Mouse (Mus musculus) neural tube, embryonic 13.5 days (tissue): ENCODE measurements around the gene Il16. TPM values are rescaled to one million over a fixed set of nuclear protein-coding genes. Genes with fewer than 3 reads are reported as not detected.

Experiments used
- ATAC-seq: fragments of 200-750 bp; cut with Nextera tagmentation; 2 replicates; pipeline ENCODE4 v1.8.0; 2017; ENCODE audit warnings: low read depth, mild to moderate bottlenecking, moderate TSS enrichment, moderate library complexity
- H3K27ac ChIP-seq: fragments of 300-500 bp; sonication (generic); replicated peaks from 2 replicates; pipeline ENCODE4 v1.5.1; 2015; ENCODE audit warnings: moderate library complexity, mild to moderate bottlenecking, inconsistent platforms
- H3K27me3 ChIP-seq: fragments of 300-500 bp; sonication (generic); 2 replicates; pipeline ENCODE4 v1.6.1; 2015; ENCODE audit warnings: mild to moderate bottlenecking, inconsistent platforms
- H3K36me3 ChIP-seq: fragments of 300-500 bp; sonication (generic); 2 replicates; pipeline ENCODE4 v1.6.1; 2015; ENCODE audit warnings: mild to moderate bottlenecking, inconsistent platforms
- H3K4me1 ChIP-seq: fragments of 300-500 bp; sonication (generic); replicated peaks from 2 replicates; pipeline ENCODE4 v1.6.1; 2015; ENCODE audit warnings: inconsistent platforms
- H3K4me2 ChIP-seq: fragments of 300-500 bp; sonication (generic); 2 replicates; pipeline ENCODE4 v1.6.1; 2015; ENCODE audit warnings: inconsistent platforms, mild to moderate bottlenecking, moderate library complexity
- H3K4me3 ChIP-seq: fragments of 300-500 bp; sonication (generic); 2 replicates; pipeline ENCODE4 v1.5.1; 2015; ENCODE audit warnings: mild to moderate bottlenecking, inconsistent platforms
- H3K9ac ChIP-seq: fragments of 300-500 bp; sonication (generic); 2 replicates; pipeline ENCODE4 v1.6.1; 2015; ENCODE audit warnings: moderate library complexity, mild to moderate bottlenecking, inconsistent platforms
- H3K9me3 ChIP-seq: fragments of 300-500 bp; sonication (generic); 2 replicates; pipeline ENCODE4 v1.6.1; 2016; ENCODE audit warnings: inconsistent platforms
- WGBS: fragments of 180-500 bp; shearing (Covaris S2); methylation state at CpG from one replicate; pipeline ENCODE4 v1.1.7; 2015; 5-methylcytosine and 5-hydroxymethylcytosine counted together
- polyA plus RNA-seq: library from polyadenylated mRNA; unstranded; fragments of >200 nt; fragmentation: Nextera tagmentation; extraction: Ambion mirVana; gene quantifications from 2 replicates; pipeline ENCODE4 v1.2.1, GENCODE M21; 2015

Gene Il16
- polyA plus RNA-seq, 1 experiment from 2014 or later: 1.6 TPM

- Histone ChIP-seq H3K4me3 (no peak overlapping the region), H3K9ac (no peak overlapping the region), H3K27ac (no peak overlapping the region), H3K27me3 (no peaks in the 10 kb centered on the region), H3K9me3 (no peaks in the 10 kb centered on the region), H3K4me1 (peaks cover 24% of the 10 kb centered on the region), H3K4me2 (no peak overlapping the region), H3K36me3 (no peaks in the 10 kb centered on the region)
- WGBS: 94% methylated on average over 6 of the region's 6 CpGs
- no peak for ATAC-seq
Measured at GRCm38 (mm10) chr7:83633856-83634255, 111.7 kb downstream of the Il16 start.

GRCm38 (mm10) chr7:83632682-83633120 lies 112.8 kb downstream of the Il16 start:
- 66% methylated on average over 6 of the region's 6 CpGs for WGBS
- Histone ChIP-seq H3K4me2 (peak overlapping the region; percentile 63), H3K4me3 (peak overlapping the region; percentile 52), H3K4me1 (peaks cover 24% of the 10 kb centered on the region), H3K27ac (no peak overlapping the region), H3K36me3 (no peaks in the 10 kb centered on the region), H3K27me3 (no peaks in the 10 kb centered on the region), H3K9me3 (no peaks in the 10 kb centered on the region), H3K9ac (peak overlapping the region; percentile 65; the same call in 1 of the 2 replicates)
- ATAC-seq: no peak

DNA sequence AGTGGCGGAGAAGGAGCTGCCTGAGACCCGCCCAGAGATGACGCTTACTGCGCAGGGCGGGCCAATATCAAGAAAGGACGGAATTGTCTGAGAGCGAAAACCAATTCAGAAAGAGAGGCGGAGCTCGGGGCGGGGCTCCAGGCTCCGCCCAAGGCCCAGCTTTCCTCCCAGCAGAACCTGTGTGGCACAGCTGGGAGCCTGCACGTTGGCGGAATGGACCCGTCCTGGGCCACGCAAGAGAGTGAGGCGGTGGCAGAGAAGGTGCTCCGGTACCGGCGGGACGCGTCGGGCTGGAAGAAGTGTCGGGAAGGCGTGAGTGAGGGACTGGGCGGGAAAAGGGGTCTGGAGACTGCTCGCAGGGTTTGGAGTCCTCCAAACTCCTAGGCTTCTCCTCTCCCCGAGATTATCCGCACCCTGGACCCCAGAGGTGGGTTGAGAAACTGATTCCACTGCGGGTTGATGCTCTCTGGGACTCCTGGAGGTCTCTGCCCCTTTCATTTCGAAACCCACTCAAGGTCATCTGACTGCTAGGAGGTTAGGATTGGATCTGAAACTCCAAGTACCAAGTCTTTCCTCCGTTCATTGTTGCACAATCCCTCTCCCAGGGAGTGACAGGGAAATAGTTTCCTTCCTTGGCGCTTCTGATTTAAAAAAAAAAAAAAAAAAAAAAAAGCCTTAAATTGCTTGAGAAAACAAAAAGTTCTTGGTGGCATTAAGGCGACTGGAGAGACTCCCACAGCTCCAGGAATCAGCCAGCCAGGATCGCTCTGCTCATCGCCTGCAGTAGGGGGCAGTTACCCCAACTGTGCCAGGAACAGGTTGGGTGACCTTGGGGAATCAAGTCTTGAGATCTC lies 113.5 kb downstream of the Il16 start, which contains the start of gene Stard5:
Gene Stard5, plus strand, starts transcription at position 132 of the 854 bp plus-strand sequence.
- under 1% methylated on average over 35 of the region's 35 CpGs for WGBS
- peak within 1 kb of the TSS; percentile 63 for H3K4me2 ChIP-seq
- H3K4me3 ChIP-seq: peak within 1 kb of the TSS; percentile 52
- H3K27me3 ChIP-seq: no peaks in the 10 kb centered on the region
- peaks cover 24% of the 10 kb centered on the region for H3K4me1 ChIP-seq
- H3K9ac ChIP-seq: peak within 1 kb of the TSS; percentile 65
- ATAC-seq: peak; percentile 99
- no peaks in the 10 kb centered on the region for H3K36me3 ChIP-seq
- peak within 1 kb of the TSS; percentile 47; the same call in 1 of the 2 replicates for H3K27ac ChIP-seq
- no peaks in the 10 kb centered on the region for H3K9me3 ChIP-seq

- 13% methylated on average over 11 of the region's 11 CpGs for WGBS
- Histone ChIP-seq H3K27ac (peak overlapping the region; percentile 47; the same call in 1 of the 2 replicates), H3K9me3 (no peaks in the 10 kb centered on the region), H3K36me3 (no peaks in the 10 kb centered on the region), H3K27me3 (no peaks in the 10 kb centered on the region), H3K4me1 (peaks cover 24% of the 10 kb centered on the region), H3K4me2 (peak overlapping the region; percentile 63), H3K9ac (peak overlapping the region; percentile 65), H3K4me3 (peak overlapping the region; percentile 52)
- ATAC-seq: peak; percentile 81
Measured at GRCm38 (mm10) chr7:83631073-83631827, 114.3 kb downstream of the Il16 start.

DNA sequence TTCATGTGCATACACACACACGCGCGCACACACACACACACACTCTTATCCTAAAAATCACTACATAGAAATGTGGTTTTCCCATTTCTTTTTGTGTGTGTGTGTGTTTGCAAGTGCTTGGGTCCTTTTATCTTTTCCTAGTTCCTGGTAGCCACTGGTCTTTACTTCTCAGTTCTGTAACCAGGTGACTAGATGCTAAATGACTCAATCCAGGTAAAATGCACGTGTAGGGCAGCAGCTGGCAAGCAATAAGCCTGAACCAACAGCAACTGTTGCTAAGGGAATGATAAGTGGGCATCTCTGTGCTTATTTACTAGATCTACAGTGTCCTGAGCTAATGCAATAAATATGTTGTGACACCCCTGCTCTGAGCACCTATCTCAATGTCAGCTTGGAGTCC lies 118.2 kb downstream of the Il16 start:
- H3K9ac ChIP-seq: no peak overlapping the region
- no peaks in the 10 kb centered on the region for H3K36me3 ChIP-seq
- no peak for ATAC-seq
- peaks cover 10% of the 10 kb centered on the region for H3K4me1 ChIP-seq
- H3K27me3 ChIP-seq: no peaks in the 10 kb centered on the region
- H3K4me3 ChIP-seq: no peak overlapping the region
- H3K4me2 ChIP-seq: no peak overlapping the region
- H3K27ac ChIP-seq: no peak overlapping the region
- no peaks in the 10 kb centered on the region for H3K9me3 ChIP-seq
- WGBS: 87% methylated on average over 4 of the region's 4 CpGs

DNA sequence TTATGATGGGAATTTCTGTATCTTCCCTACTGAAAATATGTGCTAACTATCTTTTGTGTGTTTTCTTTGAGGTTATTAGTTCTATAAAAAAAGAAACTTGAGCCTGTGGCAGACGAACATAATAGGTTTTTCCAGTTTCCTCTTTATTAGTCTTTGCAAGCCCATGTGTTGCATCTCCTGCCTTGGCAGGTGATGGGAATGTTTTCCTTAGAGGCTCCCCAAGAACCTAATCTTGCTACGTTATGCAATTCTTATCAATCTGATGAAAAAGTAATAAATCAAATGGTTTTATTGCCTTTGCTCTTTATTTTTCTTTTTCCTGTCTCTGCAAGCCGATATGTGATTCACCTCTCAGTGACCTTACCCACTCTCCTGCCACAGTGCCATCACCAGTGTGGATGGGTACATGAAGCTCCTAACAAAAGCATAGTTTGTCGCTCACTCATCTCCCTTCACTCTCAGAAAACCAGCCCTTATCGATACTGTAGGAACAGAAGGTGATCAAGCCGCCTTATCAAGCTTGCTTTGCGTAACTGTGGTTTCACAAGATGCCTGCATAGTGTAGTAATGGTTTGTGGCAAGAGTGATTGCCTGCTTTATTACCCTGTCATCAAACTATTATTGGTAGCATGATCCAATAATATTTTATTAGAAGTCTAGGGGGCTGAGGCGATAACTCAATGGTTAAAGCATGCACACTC lies 118.8 kb downstream of the Il16 start:
- Histone ChIP-seq H3K4me2 (no peak overlapping the region), H3K9ac (no peak overlapping the region), H3K36me3 (no peaks in the 10 kb centered on the region), H3K27me3 (no peaks in the 10 kb centered on the region), H3K9me3 (no peaks in the 10 kb centered on the region), H3K27ac (no peak overlapping the region), H3K4me3 (no peak overlapping the region), H3K4me1 (peaks cover 10% of the 10 kb centered on the region)
- 82% methylated on average over 8 of the region's 8 CpGs for WGBS
- no peak for ATAC-seq

GRCm38 (mm10) chr7:83624065-83624464 lies 121.5 kb downstream of the Il16 start:
- no peak overlapping the region for H3K4me3 ChIP-seq
- no peaks in the 10 kb centered on the region for H3K4me1 ChIP-seq
- H3K4me2 ChIP-seq: no peak overlapping the region
- no peak overlapping the region for H3K9ac ChIP-seq
- no peak for ATAC-seq
- no peak overlapping the region for H3K27ac ChIP-seq
- 71% methylated on average over 1 of the region's 1 CpGs for WGBS
- H3K27me3 ChIP-seq: no peaks in the 10 kb centered on the region
- no peaks in the 10 kb centered on the region for H3K36me3 ChIP-seq
- H3K9me3 ChIP-seq: no peaks in the 10 kb centered on the region

- Histone ChIP-seq H3K9ac (no peak overlapping the region), H3K36me3 (no peaks in the 10 kb centered on the region), H3K4me3 (no peak overlapping the region), H3K9me3 (no peaks in the 10 kb centered on the region), H3K27ac (no peak overlapping the region), H3K27me3 (no peaks in the 10 kb centered on the region), H3K4me1 (no peaks in the 10 kb centered on the region), H3K4me2 (no peak overlapping the region)
- no peak for ATAC-seq
- WGBS: 95% methylated on average over 6 of the region's 6 CpGs
Measured at GRCm38 (mm10) chr7:83622582-83622981, 122.9 kb downstream of the Il16 start.

- H3K27me3 ChIP-seq: no peaks in the 10 kb centered on the region
- no peak for ATAC-seq
- WGBS: 96% methylated on average over 1 of the region's 1 CpGs
Measured at GRCm38 (mm10) chr7:83618709-83619108, 126.8 kb downstream of the Il16 start.

DNA sequence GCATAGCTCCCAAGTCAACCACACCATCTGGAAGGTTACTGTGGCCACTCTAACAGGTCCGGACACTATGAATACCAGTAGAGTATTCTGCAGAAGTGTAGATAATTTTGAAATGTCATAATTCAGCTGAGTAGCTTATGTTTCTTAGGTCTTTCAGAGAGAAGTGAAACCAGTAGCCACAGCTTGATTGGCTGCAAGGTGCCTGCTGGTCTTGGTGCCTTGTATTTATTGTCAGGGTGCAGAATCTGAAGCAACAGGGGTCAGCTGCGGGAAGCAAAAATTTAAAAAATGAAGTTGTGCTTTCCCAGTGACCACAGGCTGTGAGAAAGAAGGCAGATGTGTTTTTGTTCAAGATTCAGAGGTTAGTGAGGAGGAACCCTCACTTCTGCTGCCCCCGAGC lies 129.3 kb downstream of the Il16 start:
- Histone ChIP-seq H3K4me2 (no peak overlapping the region), H3K27me3 (no peaks in the 10 kb centered on the region), H3K27ac (no peak overlapping the region), H3K9ac (no peak overlapping the region), H3K36me3 (no peaks in the 10 kb centered on the region), H3K9me3 (no peaks in the 10 kb centered on the region), H3K4me3 (no peak overlapping the region), H3K4me1 (no peaks in the 10 kb centered on the region)
- no peak for ATAC-seq
- 89% methylated on average over 3 of the region's 3 CpGs for WGBS

More at GRCm38 (mm10) chr7:83618709-83619108, 126.8 kb downstream of the Il16 start:
- Histone ChIP-seq H3K27ac (no peak overlapping the region), H3K9me3 (no peaks in the 10 kb centered on the region), H3K4me2 (no peak overlapping the region), H3K9ac (no peak overlapping the region), H3K4me1 (no peaks in the 10 kb centered on the region), H3K4me3 (no peak overlapping the region), H3K36me3 (no peaks in the 10 kb centered on the region)

DNA sequence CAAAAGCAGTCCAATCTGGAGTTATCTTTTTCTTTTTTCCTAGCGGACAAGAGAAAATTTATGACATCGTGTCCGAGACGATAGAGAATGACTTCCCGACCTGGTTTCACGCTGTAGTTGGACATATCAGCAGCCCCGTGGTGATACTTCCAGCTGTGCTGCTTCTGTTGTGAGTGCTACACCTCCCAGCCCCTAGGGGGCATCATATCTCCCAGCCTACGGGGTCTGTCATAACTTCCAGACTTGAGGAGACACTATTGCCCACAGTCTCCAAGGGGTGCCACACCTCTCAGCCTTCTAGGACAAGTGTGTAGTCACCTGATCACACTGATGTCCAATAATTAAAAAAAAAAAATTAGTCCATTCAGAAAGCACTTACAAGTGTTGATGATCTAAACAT lies 129.7 kb downstream of the Il16 start:
- no peaks in the 10 kb centered on the region for H3K9me3 ChIP-seq
- no peak overlapping the region for H3K4me3 ChIP-seq
- ATAC-seq: no peak
- no peaks in the 10 kb centered on the region for H3K4me1 ChIP-seq
- H3K4me2 ChIP-seq: no peak overlapping the region
- H3K36me3 ChIP-seq: no peaks in the 10 kb centered on the region
- H3K9ac ChIP-seq: no peak overlapping the region
- no peaks in the 10 kb centered on the region for H3K27me3 ChIP-seq
- 85% methylated on average over 8 of the region's 8 CpGs for WGBS
- H3K27ac ChIP-seq: no peak overlapping the region

- Histone ChIP-seq H3K4me2 (no peak overlapping the region), H3K36me3 (no peaks in the 10 kb centered on the region), H3K27ac (no peak overlapping the region), H3K4me3 (no peak overlapping the region), H3K27me3 (no peaks in the 10 kb centered on the region), H3K4me1 (no peaks in the 10 kb centered on the region), H3K9me3 (no peaks in the 10 kb centered on the region), H3K9ac (no peak overlapping the region)
- no peak for ATAC-seq
- 91% methylated on average over 3 of the region's 3 CpGs for WGBS
Measured at GRCm38 (mm10) chr7:83615272-83615671, 130.3 kb downstream of the Il16 start.
